Mouse (Mus musculus): ENCODE results near the gene Map3k13. TPM values are rescaled to one million over a fixed set of nuclear protein-coding genes. Genes with fewer than 3 reads are reported as not detected.
"Not testable (repeated sequence)": the region's sequence is repeated elsewhere in the genome, so short reads cannot be mapped to it uniquely, and the experiment has no call there.

Map3k13 gene
- polyA plus RNA-seq, 1 experiment = 3.9 TPM

DNA sequence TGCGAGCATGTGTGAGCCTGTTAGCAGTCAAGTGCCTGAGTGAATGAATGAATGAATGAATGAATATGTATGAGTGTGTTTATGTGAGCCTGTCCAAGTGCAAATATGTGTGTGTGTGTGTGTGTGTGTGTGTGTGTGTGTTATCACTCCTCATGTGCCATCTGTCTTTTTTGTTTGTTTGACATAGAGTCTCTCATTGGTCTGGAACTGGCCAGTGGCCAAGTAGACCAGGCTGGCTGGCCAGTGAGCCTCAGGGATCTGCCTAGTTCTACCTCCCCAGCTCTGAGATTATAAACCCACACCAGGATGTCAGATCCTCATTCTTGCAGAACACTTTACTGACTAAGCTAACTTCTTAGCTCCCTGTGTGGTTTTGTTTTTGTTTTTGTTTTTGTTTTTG is 10.1 kb downstream of the Map3k13 start:
- WGBS = 78% methylated on average over 1 of the region's 1 CpGs

DNA sequence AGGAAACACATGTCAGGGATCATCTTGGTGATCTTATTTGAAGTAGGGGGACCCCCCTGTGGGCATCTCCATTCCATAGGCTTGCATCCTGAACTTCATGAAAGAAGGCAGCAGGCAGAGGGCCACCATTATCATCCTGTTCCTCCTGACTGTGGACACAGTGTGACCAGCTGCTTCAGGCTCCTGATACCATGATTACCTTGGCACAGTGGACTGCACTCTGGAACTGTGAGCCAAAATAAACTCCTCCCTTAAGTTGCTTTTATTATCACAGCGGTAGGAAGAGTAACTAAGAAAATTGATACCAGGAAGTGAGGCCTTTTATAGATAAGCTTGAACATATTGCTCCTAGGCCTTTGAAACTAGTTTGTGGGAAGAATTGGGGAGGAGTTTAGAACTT is 12.7 kb downstream of the Map3k13 start:
- 35% methylated on average over 1 of the region's 1 CpGs for WGBS
- no peak for DNase-seq (ENCODE audit: low read depth, low spot score)

More for the DNA sequence above, 10.1 kb downstream of the Map3k13 start:
- DNase-seq (ENCODE audit: low read depth, low spot score) = no peak

DNA sequence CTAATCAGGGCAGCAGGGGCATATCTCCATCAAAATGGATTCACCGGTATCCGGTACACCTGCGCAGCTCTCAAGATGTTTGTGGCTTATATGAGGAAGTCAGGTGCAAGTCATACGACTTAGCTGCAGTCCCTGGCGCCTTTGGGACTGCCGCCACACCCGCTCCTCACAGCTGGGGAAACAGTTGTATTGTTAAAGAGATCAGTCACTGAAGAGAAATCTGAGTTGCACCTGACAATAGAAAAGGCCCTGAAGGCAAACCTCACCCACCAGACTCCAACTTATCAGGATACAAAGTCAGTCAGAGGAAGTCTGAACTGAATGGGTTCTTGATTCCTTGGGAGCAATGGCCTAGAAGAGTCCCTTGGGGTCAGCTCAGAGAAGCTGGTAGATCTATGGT is 13.6 kb downstream of the Map3k13 start:
- not testable (repeated sequence) for DNase-seq (ENCODE audit: low read depth, low spot score)
- 86% methylated on average over 7 of the region's 7 CpGs for WGBS

DNA sequence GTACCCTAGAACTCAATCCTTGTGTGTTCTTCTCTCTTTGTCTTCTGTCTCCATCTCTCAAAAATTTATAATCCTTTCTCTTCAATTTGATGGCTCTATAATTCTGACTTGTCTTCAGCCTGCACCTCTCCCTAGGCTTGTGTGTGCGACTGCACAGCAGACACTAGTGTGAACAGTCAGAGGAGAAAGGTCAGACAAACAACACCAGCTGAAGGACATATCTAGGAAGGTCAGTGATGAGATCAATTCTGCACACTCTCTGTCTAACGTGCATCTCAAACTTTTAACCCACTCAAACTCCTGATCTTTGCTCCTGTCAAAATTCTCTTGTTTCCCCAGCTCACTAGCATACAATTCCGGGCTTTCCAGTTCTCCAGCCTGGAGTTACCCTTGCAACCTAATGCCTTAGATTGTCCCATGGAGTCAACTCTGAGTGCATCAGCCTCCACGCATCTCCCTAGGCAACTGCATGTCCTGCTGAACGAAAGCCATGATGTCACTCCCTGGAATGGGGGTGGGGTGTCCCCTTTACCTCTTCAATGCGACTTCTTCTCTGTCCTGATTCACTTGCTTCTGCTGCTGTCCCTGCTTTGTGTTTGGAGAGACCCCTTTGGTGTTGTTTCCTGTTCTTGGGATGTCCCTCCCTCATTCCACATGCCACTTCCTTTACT is 19.2 kb downstream of the Map3k13 start:
- WGBS = 69% methylated on average over 6 of the region's 6 CpGs

GRCm38 (mm10) chr16:21814861-21815668 is 20.9 kb downstream of the Map3k13 start:
- 28% methylated on average over 11 of the region's 11 CpGs for WGBS
- no peak for DNase-seq (ENCODE audit: low read depth, low spot score)

More for the DNA sequence above, 19.2 kb downstream of the Map3k13 start:
- DNase-seq (ENCODE audit: low read depth, low spot score) = no peak

- 45% methylated on average over 7 of the region's 7 CpGs for WGBS
- DNase-seq (ENCODE audit: low read depth, low spot score) = no peak
Observed at GRCm38 (mm10) chr16:21815669-21816010, 21.5 kb downstream of the Map3k13 start.

- no peak for DNase-seq (ENCODE audit: low read depth, low spot score)
- WGBS = 15% methylated on average over 9 of the region's 9 CpGs
Observed at GRCm38 (mm10) chr16:21818132-21818531, 24.0 kb downstream of the Map3k13 start.

DNA sequence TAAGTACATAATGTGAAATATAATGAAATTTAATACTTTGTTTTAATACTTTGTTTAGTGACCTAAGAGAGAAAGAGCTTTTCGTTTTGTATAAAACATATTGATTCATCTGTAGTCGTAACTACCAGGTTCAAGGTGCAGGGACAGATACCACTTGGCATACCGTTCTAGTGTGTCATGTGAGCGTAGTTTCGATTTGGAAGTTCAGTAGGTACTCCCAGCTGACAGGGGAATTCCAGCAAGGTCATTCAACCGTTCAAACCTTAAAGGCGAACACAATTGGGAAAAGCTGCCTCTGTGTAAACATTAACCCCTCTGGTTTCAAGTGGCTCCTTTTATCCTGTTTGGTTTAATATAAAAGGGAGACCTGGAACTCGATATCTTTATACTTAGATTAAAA is 24.5 kb downstream of the Map3k13 start:
- 17% methylated on average over 8 of the region's 8 CpGs for WGBS

DNA sequence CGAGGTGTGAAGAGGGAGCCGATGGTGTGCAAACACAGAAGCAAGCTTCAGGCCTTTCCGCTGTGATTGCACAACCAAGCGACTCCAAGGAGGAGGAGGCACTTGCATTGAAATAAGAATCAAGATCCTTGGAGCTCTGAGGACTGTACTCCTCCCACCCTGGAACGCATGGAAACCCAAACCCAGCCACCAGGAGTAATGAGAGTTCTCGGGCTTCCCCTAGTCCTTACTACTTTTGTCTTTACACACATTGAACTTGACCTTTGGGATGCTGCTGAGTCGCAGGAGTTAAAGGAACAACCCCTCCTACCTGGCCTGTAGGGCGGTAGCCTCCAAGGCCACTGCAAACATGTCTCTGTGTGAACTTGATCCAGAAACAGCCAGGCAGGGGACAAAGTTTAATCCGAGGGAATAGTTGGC is 31.5 kb downstream of the Map3k13 start:
- DNase-seq (ENCODE audit: low read depth, low spot score) = peak; percentile 87

More for the DNA sequence above, 24.5 kb downstream of the Map3k13 start:
- DNase-seq (ENCODE audit: low read depth, low spot score) = peak; percentile 75

GRCm38 (mm10) chr16:21827153-21827552 is 33.0 kb downstream of the Map3k13 start:
- peak; percentile 88 for DNase-seq (ENCODE audit: low read depth, low spot score)
- WGBS = 12% methylated on average over 4 of the region's 4 CpGs

More for the DNA sequence above, 31.5 kb downstream of the Map3k13 start:
- 34% methylated on average over 9 of the region's 9 CpGs for WGBS

- 20% methylated on average over 4 of the region's 4 CpGs for WGBS
- DNase-seq (ENCODE audit: low read depth, low spot score) = no peak
Observed at GRCm38 (mm10) chr16:21827581-21827980, 33.4 kb downstream of the Map3k13 start.

GRCm38 (mm10) chr16:21829711-21830110 is 35.6 kb downstream of the Map3k13 start:
- DNase-seq (ENCODE audit: low read depth, low spot score) = no peak

DNA sequence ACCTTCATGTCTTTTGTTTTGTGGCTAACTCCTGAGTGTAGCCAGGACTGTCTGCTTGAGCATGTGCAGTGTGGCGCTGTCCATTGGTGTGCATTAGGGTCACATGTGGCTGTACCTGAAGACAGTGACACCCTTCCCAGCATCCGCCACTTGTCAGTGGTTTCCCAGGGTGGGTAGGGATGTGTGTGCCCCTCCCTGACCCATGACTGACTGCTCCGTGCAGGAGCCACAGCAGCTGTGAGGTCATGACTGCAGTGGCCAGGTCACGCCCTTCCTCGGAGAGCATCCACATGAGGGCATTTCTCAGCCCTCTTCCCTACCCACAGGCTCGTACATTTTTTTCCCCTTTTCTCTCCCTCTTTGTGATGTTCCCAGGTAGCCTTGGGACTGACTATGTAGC is 36.6 kb downstream of the Map3k13 start:
- 38% methylated on average over 6 of the region's 6 CpGs for WGBS
- no peak for DNase-seq (ENCODE audit: low read depth, low spot score)

More at GRCm38 (mm10) chr16:21829711-21830110, 35.6 kb downstream of the Map3k13 start:
- WGBS = 7% methylated on average over 5 of the region's 5 CpGs

- WGBS = 21% methylated on average over 5 of the region's 5 CpGs
Observed at GRCm38 (mm10) chr16:21831764-21832163, 37.6 kb downstream of the Map3k13 start.

DNA sequence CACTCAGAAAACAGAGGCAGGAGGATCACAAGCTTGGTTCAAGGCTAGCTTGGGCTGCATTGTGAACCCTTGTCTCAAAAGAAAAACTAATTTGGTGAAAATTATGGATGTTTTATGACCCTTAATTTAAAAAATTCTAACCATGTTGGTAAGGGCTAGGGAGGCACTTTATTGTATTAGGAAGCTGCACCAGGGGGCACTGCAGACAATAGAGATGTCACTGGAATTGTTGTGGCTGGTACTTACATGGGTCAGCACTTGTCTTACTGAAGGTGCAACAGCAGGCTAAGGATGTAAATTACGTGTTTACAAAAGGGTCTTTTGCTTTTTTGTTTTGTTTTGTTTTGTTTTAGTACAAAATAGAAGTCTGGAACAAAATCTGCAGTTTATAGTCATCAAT is 39.3 kb downstream of the Map3k13 start:
- no peak for DNase-seq (ENCODE audit: low read depth, low spot score)
- WGBS = 71% methylated on average over 1 of the region's 1 CpGs

More at GRCm38 (mm10) chr16:21831764-21832163, 37.6 kb downstream of the Map3k13 start:
- no peak for DNase-seq (ENCODE audit: low read depth, low spot score)

GRCm38 (mm10) chr16:21833970-21834369 is 39.8 kb downstream of the Map3k13 start:
- WGBS = 60% methylated on average over 10 of the region's 10 CpGs
- DNase-seq (ENCODE audit: low read depth, low spot score) = no peak

- 55% methylated on average over 8 of the region's 8 CpGs for WGBS
- no peak for DNase-seq (ENCODE audit: low read depth, low spot score)
Observed at GRCm38 (mm10) chr16:21834866-21835583, 40.9 kb downstream of the Map3k13 start.

- no peak for DNase-seq (ENCODE audit: low read depth, low spot score)
- 20% methylated on average over 7 of the region's 7 CpGs for WGBS
Observed at GRCm38 (mm10) chr16:21835584-21835931, 41.4 kb downstream of the Map3k13 start.

- no peak for DNase-seq (ENCODE audit: low read depth, low spot score)
- 25% methylated on average over 7 of the region's 7 CpGs for WGBS
Observed at GRCm38 (mm10) chr16:21836311-21837072, 42.3 kb downstream of the Map3k13 start.

- 86% methylated on average over 6 of the region's 6 CpGs for WGBS
- no peak for DNase-seq (ENCODE audit: low read depth, low spot score)
Observed at GRCm38 (mm10) chr16:21837694-21838093, 43.5 kb downstream of the Map3k13 start.

Measured in large intestine, adult 2 months (tissue).